Mouse (Mus musculus): ENCODE results near the gene Pnck. TPM values are rescaled to one million over a fixed set of nuclear protein-coding genes. Genes with fewer than 3 reads are reported as not detected.

Gene Pnck
- total RNA-seq (2012; rRNA removed) (not detected in 2 replicates), polyA plus RNA-seq (2012; ENCODE audit: insufficient read depth in 1 of 2, insufficient read length in 2 of 2, low read depth in 1 of 2, low replicate concordance in 2 of 2, missing spikeins in 1 of 2) (under 1 TPM in 1 of 2 experiments, not detected in 1; 0.11 TPM)

GRCm38 (mm10) chrX:73659575-73660283, at the start of gene Pnck:
Gene Pnck, minus strand, starts transcription at chrX:73660117.
- H3K27me3 ChIP-seq (ENCODE audit: control insufficient read depth in 1 of 2, insufficient read depth in 2 of 2, low read length in 2 of 2), result no peaks in the 10 kb centered on the region
- no peak for DNase-seq (ENCODE audit: low read depth, low spot score)
- no peaks in the 10 kb centered on the region for H3K9me3 ChIP-seq (replicated peaks; ENCODE audit: insufficient read depth, low read length)
- H3K27ac ChIP-seq (ENCODE audit: control insufficient read depth, low read depth, low read length), result no peak within 1 kb of the TSS
- H3K4me1 ChIP-seq (ENCODE audit: control insufficient read depth in 1 of 2, insufficient read depth in 2 of 2, low read length in 2 of 2), result peaks cover 0 to 11% of the 10 kb centered on the region in 2 experiments; a peak in 1 of 4 replicates
- no peaks in the 10 kb centered on the region for H3K79me2 ChIP-seq (ENCODE audit: control insufficient read depth, insufficient read depth, low read length, poor library complexity)
- TF ChIP-seq ZMIZ1 (IDR thresholded peaks at IDR 0.05; ENCODE audit: low read depth, low read length) (no peak), TBP (IDR thresholded peaks at IDR 0.05; ENCODE audit: low read depth, low read length) (no peak), ZNF384 (IDR thresholded peaks at IDR 0.05; ENCODE audit: low read depth, low read length) (no peak), KAT2A (conservative IDR thresholded peaks at IDR 0.05; ENCODE audit: low read depth, low read length) (no peak), ZKSCAN1 (IDR thresholded peaks at IDR 0.05; ENCODE audit: low read depth, low read length) (no peak), HCFC1 (IDR thresholded peaks at IDR 0.05; ENCODE audit: low read depth, low read length) (no peak), POLR2A (IDR thresholded peaks at IDR 0.05; ENCODE audit: control insufficient read depth in 1 of 2, insufficient read depth in 1 of 2, low read depth in 1 of 2, low read length in 2 of 2, poor library complexity in 1 of 2) (no peak), CTCF (IDR thresholded peaks at IDR 0.05 in 2 of 3, conservative IDR thresholded peaks at IDR 0.05 in 1 of 3; ENCODE audit: control insufficient read depth in 1 of 3, insufficient read depth in 1 of 3, low read depth in 2 of 3, low read length in 3 of 3, poor library complexity in 1 of 3, severe bottlenecking in 1 of 3) (no peak), TCF12 (IDR thresholded peaks at IDR 0.05; ENCODE audit: low read depth, low read length) (no peak), EP300 (IDR thresholded peaks at IDR 0.05; ENCODE audit: low read depth in 1 of 2, low read length in 2 of 2) (no peak), MAFK (IDR thresholded peaks at IDR 0.05; ENCODE audit: borderline replicate concordance, low read depth, low read length) (no peak), TAL1 (IDR thresholded peaks at IDR 0.05; ENCODE audit: low read length) (no peak), MAX (IDR thresholded peaks at IDR 0.05; ENCODE audit: low read length) (no peak), SMC3 (IDR thresholded peaks at IDR 0.05; ENCODE audit: low read depth, low read length) (no peak), ETS1 (IDR thresholded peaks at IDR 0.05; ENCODE audit: low read depth, low read length) (no peak), MXI1 (IDR thresholded peaks at IDR 0.05; ENCODE audit: low read depth, low read length) (no peak), RAD21 (IDR thresholded peaks at IDR 0.05; ENCODE audit: low read depth, low read length) (no peak), E2F4 (IDR thresholded peaks at IDR 0.05; ENCODE audit: borderline replicate concordance, low read depth, low read length) (no peak), JUND (IDR thresholded peaks at IDR 0.05; ENCODE audit: low read depth, low read length) (no peak), SIN3A (IDR thresholded peaks at IDR 0.05; ENCODE audit: low read length) (no peak)
- H3K4me3 ChIP-seq (ENCODE audit: control insufficient read depth in 1 of 2, insufficient read depth in 1 of 2, low read depth in 2 of 2, low read length in 2 of 2), result no peak within 1 kb of the TSS
- no peaks in the 10 kb centered on the region for H3K36me3 ChIP-seq (ENCODE audit: control insufficient read depth in 1 of 2, insufficient read depth in 2 of 2, low read length in 2 of 2)
- H3K9ac ChIP-seq (ENCODE audit: control insufficient read depth, low read depth, low read length, poor library complexity, severe bottlenecking), result no peak within 1 kb of the TSS

DNA sequence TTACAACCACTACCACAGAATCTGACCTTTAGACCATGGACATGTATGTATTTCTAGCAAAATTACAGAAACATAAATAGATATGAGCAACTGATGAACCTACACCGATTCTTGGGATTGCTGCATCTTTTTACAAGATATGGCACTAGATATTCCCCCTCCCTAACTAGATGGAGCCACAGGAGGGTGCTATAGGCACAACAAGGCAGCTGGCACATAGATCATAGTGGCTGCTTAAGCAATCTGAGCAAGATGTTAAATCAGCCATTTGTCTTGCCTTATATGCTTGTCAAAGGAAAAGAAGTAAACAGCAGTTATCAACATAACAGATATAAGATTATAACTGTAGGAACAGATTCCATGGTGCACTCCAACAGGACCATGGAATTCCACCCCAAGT, 40.6 kb upstream of the Pnck start:
- peak; percentile 14 for DNase-seq (ENCODE audit: low read depth, low spot score)
- Histone ChIP-seq H3K27me3 (ENCODE audit: control insufficient read depth in 1 of 2, insufficient read depth in 2 of 2, low read length in 2 of 2) (no peaks in the 10 kb centered on the region), H3K9ac (ENCODE audit: control insufficient read depth, low read depth, low read length, poor library complexity, severe bottlenecking) (no peak overlapping the region), H3K4me3 (ENCODE audit: control insufficient read depth in 1 of 2, insufficient read depth in 1 of 2, low read depth in 2 of 2, low read length in 2 of 2) (no peak overlapping the region), H3K79me2 (ENCODE audit: control insufficient read depth, insufficient read depth, low read length, poor library complexity) (no peaks in the 10 kb centered on the region), H3K4me1 (ENCODE audit: control insufficient read depth in 1 of 2, insufficient read depth in 2 of 2, low read length in 2 of 2) (no peaks in the 10 kb centered on the region), H3K9me3 (replicated peaks; ENCODE audit: insufficient read depth, low read length) (no peaks in the 10 kb centered on the region), H3K36me3 (ENCODE audit: control insufficient read depth in 1 of 2, insufficient read depth in 2 of 2, low read length in 2 of 2) (peaks cover 0 to 8% of the 10 kb centered on the region in 2 experiments; a peak in 2 of 4 replicates), H3K27ac (ENCODE audit: control insufficient read depth, low read depth, low read length) (no peak overlapping the region)
- TF ChIP-seq SMC3 (IDR thresholded peaks at IDR 0.05; ENCODE audit: low read depth, low read length) (peak; percentile 16; the same call in 1 of the 2 replicates), POLR2A (IDR thresholded peaks at IDR 0.05; ENCODE audit: control insufficient read depth in 1 of 2, insufficient read depth in 1 of 2, low read depth in 1 of 2, low read length in 2 of 2, poor library complexity in 1 of 2) (no peak), BHLHE40 (IDR thresholded peaks at IDR 0.05; ENCODE audit: borderline replicate concordance, low read depth, low read length) (no peak), GATA1 (IDR thresholded peaks at IDR 0.05; ENCODE audit: low read depth, low read length) (no peak), RAD21 (IDR thresholded peaks at IDR 0.05; ENCODE audit: low read depth, low read length) (no peak; the same call in 1 of the 2 replicates), CTCF (IDR thresholded peaks at IDR 0.05 in 2 of 3, conservative IDR thresholded peaks at IDR 0.05 in 1 of 3; ENCODE audit: control insufficient read depth in 1 of 3, insufficient read depth in 1 of 3, low read depth in 2 of 3, low read length in 3 of 3, poor library complexity in 1 of 3, severe bottlenecking in 1 of 3) (peak in 1 of 3 experiments; percentile 22; a peak in 1 of 6 replicates), ZKSCAN1 (IDR thresholded peaks at IDR 0.05; ENCODE audit: low read depth, low read length) (no peak), E2F4 (IDR thresholded peaks at IDR 0.05; ENCODE audit: borderline replicate concordance, low read depth, low read length) (no peak), RCOR1 (IDR thresholded peaks at IDR 0.05; ENCODE audit: low read depth, low read length) (no peak)

All from MEL (cell line).